Mouse (Mus musculus) fibroblast of lung, adult 2 months (primary cell): ENCODE data around the gene Cst3.
A peak's percentile ranks its signal among the peaks of the same experiment; 100 is the strongest.

Experiments used
- DNase-seq: peaks from one replicate; pipeline ENCODE4 v3.0.0-alpha.2; 2011; ENCODE audit warnings: low read depth

Gene Cst3

GRCm38 (mm10) chr2:148856630-148857400 is 18.7 kb downstream of the Cst3 start:
- no peak for DNase-seq

GRCm38 (mm10) chr2:148851116-148851906 is 24.2 kb downstream of the Cst3 start:
- DNase-seq, result peak; percentile 70

GRCm38 (mm10) chr2:148839224-148839623 is 36.3 kb downstream of the Cst3 start:
- no peak for DNase-seq

- DNase-seq, result no peak
These were observed 37.3 kb downstream of the Cst3 start for GRCm38 (mm10) chr2:148838075-148838777.

GRCm38 (mm10) chr2:148834912-148835311 is 40.6 kb downstream of the Cst3 start, which contains the start of gene Cst9:
Gene Cst9, plus strand, starts transcription at chr2:148835147.
- no peak for DNase-seq

GRCm38 (mm10) chr2:148825986-148826385 is 49.5 kb downstream of the Cst3 start:
- no peak for DNase-seq
